Mouse (Mus musculus): ENCODE results near the gene Pax6.

The Pax6 gene

DNA sequence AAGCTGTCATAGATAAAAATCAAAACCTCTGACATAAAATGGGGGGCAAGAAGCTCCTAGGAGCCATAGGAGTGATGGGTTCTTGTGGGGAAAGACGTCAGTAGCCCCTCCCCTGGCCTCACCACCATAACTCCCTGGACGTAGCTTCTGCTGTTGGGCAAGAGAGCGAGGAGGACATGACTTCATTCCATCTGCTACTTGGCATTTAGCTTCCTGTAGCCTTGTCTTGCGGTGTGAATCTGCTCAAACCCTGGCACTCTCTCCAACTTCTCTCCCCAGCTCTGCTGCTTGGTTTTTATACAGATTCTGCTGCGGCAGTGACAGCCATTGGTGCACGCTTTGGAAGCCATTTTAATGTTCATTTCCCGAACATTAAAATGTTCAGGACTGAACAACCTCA, 78.2 kb downstream of the Pax6 start:
- no peak for DNase-seq

All from retina, postnatal 1 day (tissue).